ENCODE assay signal across 7 mouse cellular contexts in the genomic region with DNA sequence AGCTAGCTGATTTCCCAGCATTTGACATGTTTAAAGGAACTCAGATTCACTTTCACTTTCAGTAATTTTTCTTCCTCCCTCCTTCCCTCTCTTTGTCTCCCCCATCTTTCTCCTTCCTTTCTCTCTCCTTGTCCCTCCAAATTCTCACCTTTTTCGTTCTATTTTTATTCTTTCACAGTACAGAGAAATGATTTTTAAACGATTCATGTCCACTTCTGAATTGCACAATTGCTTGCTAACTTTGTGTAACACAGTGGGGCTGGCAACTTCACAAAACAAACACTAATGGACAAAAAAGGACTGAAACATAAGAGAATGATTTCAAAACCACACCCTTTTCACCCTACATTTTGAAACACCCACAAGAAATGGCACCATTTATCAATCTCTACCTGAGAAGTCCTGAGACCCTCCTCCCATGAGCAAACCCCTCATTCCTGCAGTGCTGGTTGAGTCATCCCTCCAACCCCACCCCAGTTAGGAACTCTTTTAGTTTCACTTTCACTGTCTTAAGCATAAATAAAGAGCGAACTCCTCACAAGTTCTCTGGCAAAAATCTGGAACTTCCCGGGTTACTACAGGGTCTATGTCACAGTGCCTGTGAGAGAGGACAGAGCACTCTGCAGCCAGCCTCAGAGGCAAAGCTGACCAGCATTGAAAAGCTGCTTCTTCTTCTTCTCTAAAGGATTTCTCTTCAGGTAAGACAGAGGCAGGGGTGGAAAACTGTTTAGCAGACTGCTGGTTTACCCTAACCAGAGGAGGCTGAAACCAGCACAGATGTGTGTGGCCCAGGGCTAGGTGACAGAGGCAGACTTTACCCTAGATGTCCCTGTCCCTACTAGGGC. TPM values are rescaled to one million over a fixed set of nuclear protein-coding genes. Genes with fewer than 3 reads are reported as not detected.
DNase-seq lines count a peak whose midpoint lies in the region; ATAC-seq and TF ChIP-seq lines count a peak whose summit lies in the region.

A gene (plus strand): TSS at position 492 of the 845 bp plus-strand sequence.

- TF ChIP-seq CTCF in MEL (IDR thresholded peaks at IDR 0.05 in 2 of 3, conservative IDR thresholded peaks at IDR 0.05 in 1 of 3; ENCODE audit: control insufficient read depth in 1 of 3, insufficient read depth in 1 of 3, low read depth in 2 of 3, low read length in 3 of 3, poor library complexity in 1 of 3, severe bottlenecking in 1 of 3) = no peak
- TF ChIP-seq CTCF in kidney, adult 2 months (conservative IDR thresholded peaks at IDR 0.05; ENCODE audit: insufficient read depth, insufficient read length, low read depth, low read length) = no peak

- H3K79me2 ChIP-seq in MEL (ENCODE audit: control insufficient read depth, insufficient read depth, low read length, poor library complexity) (no peaks in the 10 kb centered on the region), macrophage (ENCODE audit: inconsistent target) (peaks cover 9% of the 10 kb centered on the region; the same call in 1 of the 2 replicates)

- H3K36me3 ChIP-seq in MEL (ENCODE audit: control insufficient read depth in 1 of 2, insufficient read depth in 2 of 2, low read length in 2 of 2) (peaks cover 0 to 5% of the 10 kb centered on the region in 2 experiments; a peak in 2 of 4 replicates), macrophage (ENCODE audit: inconsistent target) (peaks cover 21% of the 10 kb centered on the region)
- no peaks in the 10 kb centered on the region for H3K36me3 ChIP-seq in kidney, adult 2 months (ENCODE audit: control insufficient read depth, insufficient read depth, low read length)

- peak; percentile 74 for DNase-seq in CD4-positive helper T cell, adult 2 months (ENCODE audit: low read depth, low spot score)
- peak; percentile 49 for DNase-seq in MEL (ENCODE audit: low read depth, low spot score)
- peak; percentile 64 for DNase-seq in kidney, adult 2 months
- peak; percentile 38 for DNase-seq in urinary bladder, postnatal 14 days (ENCODE audit: low spot score)
- DNase-seq in cerebellum, postnatal 14 days = no peak

- no peak for TF ChIP-seq RAD21 in MEL (IDR thresholded peaks at IDR 0.05; ENCODE audit: low read depth, low read length)

- H3K4me3 ChIP-seq in MEL (ENCODE audit: control insufficient read depth in 1 of 2, insufficient read depth in 1 of 2, low read depth in 2 of 2, low read length in 2 of 2) (peak within 1 kb of the TSS; percentile 74 to 88), macrophage (ENCODE audit: inconsistent target) (peak within 1 kb of the TSS; percentile 41)
- H3K4me3 ChIP-seq in kidney, adult 2 months (ENCODE audit: insufficient read depth, low read depth, low read length) = peak within 1 kb of the TSS; percentile 60

- peak; percentile 47 for ATAC-seq in erythroid progenitor cell, adult 5-6 weeks (replicated peaks; ENCODE audit: low FRiP score, poor library complexity, severe bottlenecking)

- TF ChIP-seq POLR2A in MEL (IDR thresholded peaks at IDR 0.05; ENCODE audit: control insufficient read depth in 1 of 2, insufficient read depth in 1 of 2, low read depth in 1 of 2, low read length in 2 of 2, poor library complexity in 1 of 2) = no peak
- TF ChIP-seq POLR2A in kidney, adult 2 months (IDR thresholded peaks at IDR 0.05; ENCODE audit: low read depth, low read length) = no peak

- no peak for TF ChIP-seq EP300 in MEL (IDR thresholded peaks at IDR 0.05; ENCODE audit: low read depth in 1 of 2, low read length in 2 of 2)

- H3K9me3 ChIP-seq in MEL (replicated peaks; ENCODE audit: insufficient read depth, low read length) = no peaks in the 10 kb centered on the region

- 33% methylated on average over 4 of the region's 4 CpGs for WGBS in kidney, adult 2 months
- 0% methylated on average over 4 of the region's 4 CpGs for WGBS in macrophage (ENCODE audit: missing documents)

- H3K27ac ChIP-seq in MEL (ENCODE audit: control insufficient read depth, low read depth, low read length) (no peak within 1 kb of the TSS), macrophage (peak within 1 kb of the TSS; percentile 56)
- H3K27ac ChIP-seq in kidney, adult 2 months (ENCODE audit: insufficient read depth, low read depth, low read length) = peak within 1 kb of the TSS; percentile 76

- peaks cover 0 to 5% of the 10 kb centered on the region in 2 experiments; a peak in 2 of 4 replicates for H3K4me1 ChIP-seq in MEL (ENCODE audit: control insufficient read depth in 1 of 2, insufficient read depth in 2 of 2, low read length in 2 of 2)
- no peaks in the 10 kb centered on the region for H3K4me1 ChIP-seq in kidney, adult 2 months (ENCODE audit: control insufficient read depth, insufficient read depth, low read length)

- H3K9ac ChIP-seq in MEL (ENCODE audit: control insufficient read depth, low read depth, low read length, poor library complexity, severe bottlenecking) = peak within 1 kb of the TSS; percentile 19

- H3K27me3 ChIP-seq in MEL (ENCODE audit: control insufficient read depth in 1 of 2, insufficient read depth in 2 of 2, low read length in 2 of 2) = peaks cover 0 to 2% of the 10 kb centered on the region in 2 experiments; a peak in 2 of 4 replicates
- H3K27me3 ChIP-seq in kidney, adult 2 months (replicated peaks; ENCODE audit: control insufficient read depth, insufficient read depth, low read length) = no peaks in the 10 kb centered on the region

TF ChIP-seq in MEL, 35 proteins besides CTCF, POLR2A, EP300 and RAD21:
- TF ChIP-seq USF1 (IDR thresholded peaks at IDR 0.05; ENCODE audit: low read depth, low read length) (no peak), UBTF (IDR thresholded peaks at IDR 0.05; ENCODE audit: borderline replicate concordance, insufficient read depth, low read depth, low read length) (no peak), MXI1 (IDR thresholded peaks at IDR 0.05; ENCODE audit: low read depth, low read length) (peak; percentile 9)

RNA-seq across cellular contexts. Expression of the gene that starts here (rescaled TPM):
- total RNA-seq in MEL (2012; rRNA removed) = 0.04 TPM in 1 of 2 replicates, not detected in the other
- under 1 TPM in 1 of 2 experiments, not detected in 1; 0.03 TPM for polyA plus RNA-seq in MEL (2012; ENCODE audit: insufficient read depth in 1 of 2, insufficient read length in 2 of 2, low read depth in 1 of 2, low replicate concordance in 2 of 2, missing spikeins in 1 of 2)
- 3.4 and 4.7 TPM in 2 replicates for total RNA-seq in erythroid progenitor cell, adult 5-6 weeks (2015; ENCODE audit: low replicate concordance)
- total RNA-seq in erythroid progenitor cell, adult 5-6 weeks (2017; ENCODE audit: low replicate concordance) = 4.8 and 6.0 TPM in 2 replicates
- 7.3 and 9.4 TPM in 2 replicates for polyA plus RNA-seq in kidney, adult 2 months (2012; rRNA removed)
- 100 to 1,000 TPM in 18 of 26 experiments, 10 to 100 TPM in 8; 11.6 to 550 (median 138) TPM for total RNA-seq in macrophage (2018; cell fraction: chromatin; rRNA removed)
- total RNA-seq in macrophage (2018; cell fraction: cytosol; rRNA removed) = 1,000 to 10,000 TPM in 5 of 26 experiments, 100 to 1,000 TPM in 14, 10 to 100 TPM in 7; 53.0 to 1,080 (median 491) TPM
- total RNA-seq in macrophage (2018; cell fraction: nucleus; rRNA removed) = 100 to 1,000 TPM in 22 of 26 experiments, 10 to 100 TPM in 4; 13.5 to 842 (median 412) TPM
- 22.4 to 246 TPM (median 54.9 TPM) in 3 replicates for polyA plus RNA-seq in macrophage (2018)

Comparison
In these comparisons a context has a peak if more than half of its experiments do, and no peak if none do; other contexts are left out.
1. Peak in DNase-seq, H3K4me3 ChIP-seq and H3K9ac ChIP-seq in MEL; RNA of the gene not detected or under 1 TPM.
2. DNase-seq: peak in CD4-positive helper T cell, adult 2 months (single experiment), kidney, adult 2 months (single experiment) and urinary bladder, postnatal 14 days (single experiment); none in cerebellum, postnatal 14 days (0 of 2).
3. Peak in every context shown above with its lines, with median percentiles within 50 percentile points of each other: H3K4me3 ChIP-seq.